In genomic region chr17:35240384-35241304, GRCm38 (mm10) we compare ENCODE assay signal across 8 mouse cellular contexts. TPM values are rescaled to one million over a fixed set of nuclear protein-coding genes. Genes with fewer than 3 reads are reported as not detected.
DNase-seq lines count a peak whose midpoint lies in the region; ATAC-seq and TF ChIP-seq lines count a peak whose summit lies in the region.

No protein-coding gene starts in this region.

- H3K4me2 ChIP-seq in kidney, embryonic 16.5 days (replicated peaks; ENCODE audit: low read depth, low read length) = peak overlapping the region; percentile 81
- H3K4me2 ChIP-seq in neural tube, embryonic 13.5 days = peak overlapping the region; percentile 93

- TF ChIP-seq POLR2A in testis, adult 2 months (IDR thresholded peaks at IDR 0.05; ENCODE audit: control insufficient read depth, low read depth, low read length) = no peak

- H3K27me3 ChIP-seq in testis, adult 2 months (ENCODE audit: control insufficient read depth, insufficient read depth, low read length) = no peaks in the 10 kb centered on the region
- no peaks in the 10 kb centered on the region for H3K27me3 ChIP-seq in kidney, embryonic 16.5 days (ENCODE audit: insufficient read depth, low read length)
- H3K27me3 ChIP-seq in neural tube, embryonic 13.5 days = no peaks in the 10 kb centered on the region

- peak overlapping the region; percentile 99 for H3K9ac ChIP-seq in kidney, embryonic 16.5 days (replicated peaks; ENCODE audit: low read length)
- peak overlapping the region; percentile 100 for H3K9ac ChIP-seq in neural tube, embryonic 13.5 days

- TF ChIP-seq CTCF in testis, adult 2 months (IDR thresholded peaks at IDR 0.05; ENCODE audit: control insufficient read depth, insufficient read depth, insufficient replicate concordance, low read depth, low read length) = no peak

- H3K4me3 ChIP-seq in testis, adult 2 months (ENCODE audit: control insufficient read depth, low read depth, low read length) = peak overlapping the region; percentile 92
- H3K4me3 ChIP-seq in kidney, embryonic 16.5 days (ENCODE audit: low read length) = peak overlapping the region; percentile 94
- peak overlapping the region; percentile 99 for H3K4me3 ChIP-seq in neural tube, embryonic 13.5 days

- peak; percentile 38 for DNase-seq in adrenal gland, adult 2 months
- no peak for DNase-seq in adrenal gland, adult 8-10 months
- no peak for DNase-seq in testis, postnatal 10 days (ENCODE audit: low spot score)
- no peak for DNase-seq in right cerebral cortex, postnatal 36 days (ENCODE audit: low spot score in 2 of 2)
- no peak for DNase-seq in left cerebral cortex, postnatal 10 days (ENCODE audit: extremely low spot score in 1 of 2, low spot score in 2 of 2)

- H3K9me3 ChIP-seq in kidney, embryonic 16.5 days (ENCODE audit: low read length) = no peaks in the 10 kb centered on the region
- H3K9me3 ChIP-seq in neural tube, embryonic 13.5 days = no peaks in the 10 kb centered on the region

- H3K27ac ChIP-seq in testis, adult 2 months (ENCODE audit: control insufficient read depth, insufficient read depth, low read depth, low read length) = peak overlapping the region; percentile 90
- peak overlapping the region; percentile 99 for H3K27ac ChIP-seq in kidney, embryonic 16.5 days (ENCODE audit: low read length)
- H3K27ac ChIP-seq in neural tube, embryonic 13.5 days (replicated peaks) = peak overlapping the region; percentile 100

- intact Hi-C loops in left cerebral cortex, postnatal 10 days (cut with DNase I) = no loop called here

- 26% methylated on average over 12 of the region's 12 CpGs for WGBS in kidney, embryonic 16.5 days
- 33% methylated on average over 12 of the region's 12 CpGs for WGBS in neural tube, embryonic 13.5 days

- peaks cover 27% of the 10 kb centered on the region for H3K4me1 ChIP-seq in testis, adult 2 months (ENCODE audit: control insufficient read depth, insufficient read depth, low read length)
- peaks cover 38% of the 10 kb centered on the region for H3K4me1 ChIP-seq in kidney, embryonic 16.5 days (ENCODE audit: insufficient read depth, low read length)
- H3K4me1 ChIP-seq in neural tube, embryonic 13.5 days (replicated peaks) = peaks cover 50% of the 10 kb centered on the region

- H3K36me3 ChIP-seq in testis, adult 2 months (ENCODE audit: control insufficient read depth, insufficient read depth, low read length) = peaks cover 5% of the 10 kb centered on the region
- H3K36me3 ChIP-seq in kidney, embryonic 16.5 days (ENCODE audit: insufficient read depth, low read length) = peaks cover 26% of the 10 kb centered on the region
- H3K36me3 ChIP-seq in neural tube, embryonic 13.5 days = peaks cover 26% of the 10 kb centered on the region

- ATAC-seq in kidney, embryonic 16.5 days (ENCODE audit: low FRiP score, low TSS enrichment) = no peak; the same call in 1 of the 2 replicates
- ATAC-seq in neural tube, embryonic 13.5 days (ENCODE audit: low read depth) = peak; percentile 0; the same call in 1 of the 2 replicates

RNA-seq across cellular contexts. Expression of gene Ddx39b, which starts 0.9 kb away (rescaled TPM):
- total RNA-seq in adrenal gland, adult 2 months (2021) = 100 to 1,000 TPM; 192 to 200 TPM
- polyA plus RNA-seq in adrenal gland, adult 2 months (2012; rRNA removed) = 164 and 180 TPM in 2 replicates
- 100 to 1,000 TPM; 181 to 239 (median 202) TPM for total RNA-seq in adrenal gland, adult 8-10 months (2022)
- 125 and 129 TPM in 2 replicates for polyA plus RNA-seq in testis, adult 2 months (2012; rRNA removed)
- polyA plus RNA-seq in kidney, embryonic 16.5 days (2015; fragmentation: Nextera tagmentation; extraction: Ambion mirVana) = 553 and 556 TPM in 2 replicates
- 385 and 402 TPM in 2 replicates for polyA plus RNA-seq in neural tube, embryonic 13.5 days (2015; fragmentation: Nextera tagmentation; extraction: Ambion mirVana)
- 100 to 1,000 TPM; 255 to 261 TPM for total RNA-seq in left cerebral cortex, postnatal 10 days (2021)

RNA-seq across cellular contexts. Expression of gene Nfkbil1, which starts 5.1 kb away (rescaled TPM):
- 10 to 100 TPM; 14.1 to 19.4 TPM for total RNA-seq in adrenal gland, adult 2 months (2021)
- polyA plus RNA-seq in adrenal gland, adult 2 months (2012; rRNA removed) = 52.3 and 57.6 TPM in 2 replicates
- total RNA-seq in adrenal gland, adult 8-10 months (2022) = 10 to 100 TPM; 17.4 to 20.2 (median 19.8) TPM
- polyA plus RNA-seq in testis, adult 2 months (2012; rRNA removed) = 27.9 and 30.2 TPM in 2 replicates
- 11.6 TPM in 2 replicates for polyA plus RNA-seq in kidney, embryonic 16.5 days (2015; fragmentation: Nextera tagmentation; extraction: Ambion mirVana)
- polyA plus RNA-seq in neural tube, embryonic 13.5 days (2015; fragmentation: Nextera tagmentation; extraction: Ambion mirVana) = 9.5 and 10.8 TPM in 2 replicates
- total RNA-seq in left cerebral cortex, postnatal 10 days (2021) = 10 to 100 TPM; 12.7 to 14.6 TPM

RNA-seq across cellular contexts. Expression of gene Atp6v1g2, which starts 7.2 kb away (rescaled TPM):
- total RNA-seq in adrenal gland, adult 2 months (2021) = 1 to 10 TPM; 5.6 to 5.7 TPM
- polyA plus RNA-seq in adrenal gland, adult 2 months (2012; rRNA removed) = 7.2 and 8.5 TPM in 2 replicates
- 10 to 100 TPM in 1 of 4 experiments, 1 to 10 TPM in 3; 5.5 to 12.1 (median 7.4) TPM for total RNA-seq in adrenal gland, adult 8-10 months (2022)
- 10.4 and 11.7 TPM in 2 replicates for polyA plus RNA-seq in testis, adult 2 months (2012; rRNA removed)
- 5.8 and 8.5 TPM in 2 replicates for polyA plus RNA-seq in kidney, embryonic 16.5 days (2015; fragmentation: Nextera tagmentation; extraction: Ambion mirVana)
- polyA plus RNA-seq in neural tube, embryonic 13.5 days (2015; fragmentation: Nextera tagmentation; extraction: Ambion mirVana) = 58.9 and 66.1 TPM in 2 replicates
- 100 to 1,000 TPM; 329 to 351 TPM for total RNA-seq in left cerebral cortex, postnatal 10 days (2021)

RNA-seq across cellular contexts. Expression of gene Gm16181, which starts 20.0 kb away (rescaled TPM):
- total RNA-seq in adrenal gland, adult 2 months (2021) = not detected
- polyA plus RNA-seq in adrenal gland, adult 2 months (2012; rRNA removed) = 0.31 and 1.3 TPM in 2 replicates
- not detected for total RNA-seq in adrenal gland, adult 8-10 months (2022)
- polyA plus RNA-seq in testis, adult 2 months (2012; rRNA removed) = not detected in 2 replicates
- polyA plus RNA-seq in kidney, embryonic 16.5 days (2015; fragmentation: Nextera tagmentation; extraction: Ambion mirVana) = 0.56 and 0.62 TPM in 2 replicates
- 0.56 TPM in 1 of 2 replicates, not detected in the other for polyA plus RNA-seq in neural tube, embryonic 13.5 days (2015; fragmentation: Nextera tagmentation; extraction: Ambion mirVana)
- not detected for total RNA-seq in left cerebral cortex, postnatal 10 days (2021)

RNA-seq across cellular contexts. Expression of gene H2-D1, which starts 21.9 kb away (rescaled TPM):
- 100 to 1,000 TPM; 172 to 281 TPM for total RNA-seq in adrenal gland, adult 2 months (2021)
- 473 and 543 TPM in 2 replicates for polyA plus RNA-seq in adrenal gland, adult 2 months (2012; rRNA removed)
- total RNA-seq in adrenal gland, adult 8-10 months (2022) = 100 to 1,000 TPM; 209 to 349 (median 279) TPM
- 29.6 and 31.4 TPM in 2 replicates for polyA plus RNA-seq in testis, adult 2 months (2012; rRNA removed)
- polyA plus RNA-seq in kidney, embryonic 16.5 days (2015; fragmentation: Nextera tagmentation; extraction: Ambion mirVana) = 73.6 and 87.2 TPM in 2 replicates
- 70.5 and 79.1 TPM in 2 replicates for polyA plus RNA-seq in neural tube, embryonic 13.5 days (2015; fragmentation: Nextera tagmentation; extraction: Ambion mirVana)
- total RNA-seq in left cerebral cortex, postnatal 10 days (2021) = 10 to 100 TPM; 18.2 to 21.5 TPM
